Mouse (Mus musculus) forebrain, embryonic 15.5 days (tissue): ENCODE results near the gene Acsm3. TPM values are rescaled to one million over a fixed set of nuclear protein-coding genes. Genes with fewer than 3 reads are reported as not detected.
A peak's percentile ranks its signal among the peaks of the same experiment; 100 is the strongest.

Source experiments
- ATAC-seq: fragments of 200-750 bp; cut with Nextera tagmentation; replicated peaks from 2 replicates; pipeline ENCODE4 v1.8.0; 2017; ENCODE audit warnings: mild to moderate bottlenecking, moderate TSS enrichment, moderate library complexity
- H3K27ac ChIP-seq: fragments of 300-500 bp; sonication (generic); replicated peaks from 2 replicates; pipeline ENCODE4 v1.5.1; 2015; ENCODE audit warnings: mild to moderate bottlenecking, inconsistent platforms
- H3K27me3 ChIP-seq: fragments of 300-500 bp; sonication (generic); 2 replicates; pipeline ENCODE4 v1.6.1; 2015; ENCODE audit warnings: inconsistent platforms
- H3K36me3 ChIP-seq: fragments of 300-500 bp; sonication (generic); 2 replicates; pipeline ENCODE4 v1.6.1; 2015; ENCODE audit warnings: mild to moderate bottlenecking, inconsistent platforms
- H3K4me1 ChIP-seq: fragments of 300-500 bp; sonication (generic); 2 replicates; pipeline ENCODE4 v1.6.1; 2015; ENCODE audit warnings: inconsistent platforms
- H3K4me2 ChIP-seq: fragments of 300-500 bp; sonication (generic); replicated peaks from 2 replicates; pipeline ENCODE4 v1.6.1; 2015; ENCODE audit warnings: mild to moderate bottlenecking, inconsistent platforms
- H3K4me3 ChIP-seq: fragments of 300-500 bp; sonication (generic); 2 replicates; pipeline ENCODE4 v1.5.1; 2015; ENCODE audit warnings: mild to moderate bottlenecking, inconsistent platforms
- H3K9ac ChIP-seq: fragments of 300-500 bp; sonication (generic); replicated peaks from 2 replicates; pipeline ENCODE4 v1.6.1; 2015; ENCODE audit warnings: mild to moderate bottlenecking, inconsistent platforms
- H3K9me3 ChIP-seq: fragments of 300-500 bp; sonication (generic); 2 replicates; pipeline ENCODE4 v1.6.1; 2016; ENCODE audit warnings: inconsistent platforms
- WGBS: fragments of 180-500 bp; shearing (Covaris S2); methylation state at CpG from one replicate; pipeline ENCODE4 v1.1.7; 2015; ENCODE audit warnings: mixed read lengths; 5-methylcytosine and 5-hydroxymethylcytosine counted together
- polyA plus RNA-seq: library from polyadenylated mRNA; unstranded; fragments of >200 nt; fragmentation: Nextera tagmentation; extraction: Ambion mirVana; gene quantifications from 2 replicates; pipeline ENCODE4 v1.2.1, GENCODE M21; 2015

Acsm3 gene
- polyA plus RNA-seq, 1 experiment from 2014 or later, result 0.18 TPM

DNA sequence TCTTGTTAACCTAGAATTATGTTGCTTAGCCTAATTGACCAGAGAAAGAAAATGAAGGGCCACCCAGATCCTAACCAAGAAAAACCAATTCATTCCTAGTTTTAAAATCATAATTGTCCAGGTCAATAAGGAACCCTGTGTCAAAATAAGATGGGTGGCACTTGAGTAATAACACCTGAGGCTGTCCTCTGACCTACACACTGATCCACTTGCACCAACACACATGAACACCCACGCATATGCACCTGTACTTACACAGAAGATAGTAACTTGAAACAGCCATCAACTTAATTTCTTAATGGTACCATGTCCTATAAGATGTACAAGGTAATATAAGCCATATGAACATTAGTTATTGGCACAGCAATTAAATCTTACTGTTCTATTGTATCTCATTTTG lies 7.0 kb upstream of the Acsm3 start:
- Histone ChIP-seq H3K4me3 (no peak overlapping the region), H3K27me3 (no peaks in the 10 kb centered on the region), H3K9me3 (no peaks in the 10 kb centered on the region), H3K27ac (no peak overlapping the region), H3K36me3 (no peaks in the 10 kb centered on the region), H3K4me2 (no peak overlapping the region), H3K9ac (no peak overlapping the region), H3K4me1 (no peaks in the 10 kb centered on the region)
- ATAC-seq, result no peak
- 81% methylated on average over 1 of the region's 1 CpGs for WGBS

DNA sequence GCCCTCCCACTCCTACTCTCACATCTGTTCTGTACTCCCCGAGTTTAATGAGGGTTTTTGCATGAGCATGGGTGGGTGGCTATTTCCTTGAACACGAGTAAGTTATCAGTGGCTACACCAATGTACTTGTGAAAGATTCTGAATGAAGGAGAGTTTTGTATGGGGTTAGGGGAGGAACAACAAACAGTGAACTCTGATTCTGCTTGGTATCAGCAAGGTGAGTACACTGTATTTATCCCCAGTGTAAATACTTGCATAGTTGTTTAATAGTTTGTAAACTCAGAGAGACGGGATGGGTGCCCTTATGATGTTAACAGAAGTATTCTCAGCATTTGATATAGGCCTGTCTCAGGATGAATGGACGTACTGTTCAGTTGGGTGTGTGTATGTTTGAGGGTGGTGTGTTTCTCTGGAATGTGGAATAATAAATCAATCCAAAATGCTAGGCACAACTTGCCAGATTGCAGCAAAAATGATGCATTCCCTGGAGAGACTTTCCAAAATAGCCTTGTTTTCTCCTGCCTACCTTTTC lies 1.5 kb downstream of the Acsm3 start:
- no peak for ATAC-seq
- Histone ChIP-seq H3K27ac (no peak overlapping the region), H3K9me3 (no peaks in the 10 kb centered on the region), H3K36me3 (no peaks in the 10 kb centered on the region), H3K4me1 (no peaks in the 10 kb centered on the region), H3K4me2 (no peak overlapping the region), H3K4me3 (no peak overlapping the region), H3K9ac (no peak overlapping the region), H3K27me3 (no peaks in the 10 kb centered on the region)
- 73% methylated on average over 4 of the region's 4 CpGs for WGBS

DNA sequence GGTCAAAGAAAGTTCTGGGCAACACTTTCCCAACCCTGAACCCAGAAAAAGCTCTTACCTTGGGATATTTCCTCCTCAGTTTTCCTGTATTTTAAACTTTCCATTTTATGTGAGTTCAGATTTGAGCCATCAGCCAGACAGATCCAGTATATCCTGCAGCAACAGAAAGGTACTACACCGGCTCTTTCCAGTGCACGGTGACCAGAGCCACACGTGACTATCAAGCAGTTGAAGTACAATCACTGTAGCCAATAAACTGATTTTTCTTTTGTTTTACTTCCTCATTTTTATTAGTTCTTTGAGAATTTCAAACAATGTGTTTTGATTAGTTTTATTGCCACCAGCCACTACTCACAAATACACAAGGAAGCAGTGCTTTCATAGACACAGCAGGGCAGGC lies 3.7 kb downstream of the Acsm3 start:
- Histone ChIP-seq H3K4me2 (no peak overlapping the region), H3K36me3 (no peaks in the 10 kb centered on the region), H3K9ac (no peak overlapping the region), H3K9me3 (no peaks in the 10 kb centered on the region), H3K4me3 (no peak overlapping the region), H3K4me1 (no peaks in the 10 kb centered on the region), H3K27me3 (no peaks in the 10 kb centered on the region), H3K27ac (no peak overlapping the region)
- WGBS, result 93% methylated on average over 3 of the region's 3 CpGs
- no peak for ATAC-seq

DNA sequence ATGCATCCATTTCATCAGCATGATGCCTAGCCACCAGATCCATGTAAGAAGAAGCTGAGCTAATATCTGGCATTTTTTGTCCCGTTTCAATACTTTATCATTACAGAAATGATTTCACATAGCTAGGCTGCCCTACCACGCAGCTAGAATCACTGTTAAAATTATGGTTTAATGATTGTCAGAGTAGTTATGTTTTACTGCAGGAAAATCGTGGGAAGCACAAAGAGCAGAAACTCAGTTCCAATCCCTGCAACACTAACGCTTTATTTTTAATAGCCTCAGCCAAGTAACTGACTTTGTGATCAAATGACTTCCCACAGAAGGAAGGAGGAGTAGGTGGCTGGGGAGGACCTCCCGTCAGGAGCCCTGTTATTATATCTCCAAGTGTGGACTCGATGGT lies 6.3 kb downstream of the Acsm3 start:
- Histone ChIP-seq H3K36me3 (no peaks in the 10 kb centered on the region), H3K4me2 (no peak overlapping the region), H3K9ac (no peak overlapping the region), H3K4me1 (no peaks in the 10 kb centered on the region), H3K4me3 (no peak overlapping the region), H3K27me3 (no peaks in the 10 kb centered on the region), H3K9me3 (no peaks in the 10 kb centered on the region), H3K27ac (no peak overlapping the region)
- WGBS, result 91% methylated on average over 6 of the region's 6 CpGs
- no peak for ATAC-seq

DNA sequence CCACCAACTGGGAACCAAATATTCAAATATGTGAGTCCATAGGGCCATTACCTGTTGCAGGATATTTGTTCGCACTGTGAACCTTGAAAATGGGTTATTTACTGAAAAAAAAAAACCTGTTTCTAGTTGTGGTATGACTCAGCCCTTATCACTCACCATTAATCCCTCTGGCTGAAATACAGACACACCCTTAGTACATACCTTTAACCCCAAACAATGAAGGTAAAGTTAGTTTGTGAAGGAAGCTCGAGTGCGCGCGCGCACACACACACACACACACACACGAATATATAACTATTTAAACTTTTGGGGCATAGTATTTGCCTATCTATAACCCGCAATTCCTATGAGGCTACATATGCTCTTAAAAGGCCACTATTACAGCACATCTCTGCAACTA lies 9.2 kb downstream of the Acsm3 start:
- no peak overlapping the region for H3K4me2 ChIP-seq
- H3K9ac ChIP-seq, result no peak overlapping the region
- no peaks in the 10 kb centered on the region for H3K27me3 ChIP-seq
- H3K4me3 ChIP-seq, result no peak overlapping the region
- no peak overlapping the region for H3K27ac ChIP-seq
- no peak for ATAC-seq
- 95% methylated on average over 8 of the region's 8 CpGs for WGBS
- H3K36me3 ChIP-seq, result no peaks in the 10 kb centered on the region
- H3K4me1 ChIP-seq, result no peaks in the 10 kb centered on the region
- no peaks in the 10 kb centered on the region for H3K9me3 ChIP-seq

DNA sequence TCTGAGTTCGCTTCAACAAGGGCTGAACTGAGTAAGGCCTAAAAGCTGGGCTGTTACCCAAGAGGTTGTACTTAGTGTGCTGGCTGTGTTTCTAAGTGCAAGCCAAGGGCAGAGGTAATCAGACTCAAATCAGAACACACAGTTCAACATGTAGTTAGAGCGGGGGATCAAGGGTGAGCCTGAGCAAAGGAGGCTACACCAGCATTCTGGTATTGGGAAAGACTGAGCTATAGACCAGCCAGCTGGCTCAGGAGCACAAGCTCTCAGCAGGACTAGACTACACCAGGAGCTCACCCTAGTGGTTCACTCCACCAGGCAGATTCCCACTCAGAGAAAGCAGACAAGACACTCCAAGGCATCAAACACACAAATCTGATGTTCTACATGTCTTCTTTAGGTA lies 22.7 kb downstream of the Acsm3 start:
- no peak overlapping the region for H3K4me3 ChIP-seq
- 91% methylated on average over 2 of the region's 2 CpGs for whole genome bisulfite sequencing
- H3K9me3 ChIP-seq, result no peaks in the 10 kb centered on the region
- H3K4me1 ChIP-seq, result no peaks in the 10 kb centered on the region
- ATAC-seq, result no peak
- H3K9ac ChIP-seq, result no peak overlapping the region
- no peak overlapping the region for H3K27ac ChIP-seq
- no peaks in the 10 kb centered on the region for H3K27me3 ChIP-seq
- peaks cover 46% of the 10 kb centered on the region for H3K36me3 ChIP-seq
- no peak overlapping the region for H3K4me2 ChIP-seq

DNA sequence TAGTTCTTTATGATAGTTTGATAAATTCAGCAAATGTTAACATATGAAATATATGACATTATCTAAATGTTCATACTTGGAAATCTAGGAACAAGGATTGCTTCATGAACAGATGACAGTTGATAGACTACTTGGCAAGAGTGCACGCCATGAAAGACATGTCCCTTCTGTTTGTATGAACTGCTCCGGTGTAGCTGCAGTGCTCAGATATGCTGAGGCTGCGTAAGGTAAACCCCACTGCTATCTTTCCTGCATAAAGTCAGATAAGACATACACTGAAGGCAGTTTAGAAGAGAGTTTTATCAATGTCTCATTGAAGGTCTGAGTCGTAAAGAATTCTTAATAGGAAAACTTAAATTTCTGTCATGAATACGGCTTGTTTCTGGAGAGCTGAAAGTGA lies 24.2 kb downstream of the Acsm3 start:
- Histone ChIP-seq H3K36me3 (peaks cover 59% of the 10 kb centered on the region), H3K9ac (no peak overlapping the region), H3K4me1 (no peaks in the 10 kb centered on the region), H3K9me3 (no peaks in the 10 kb centered on the region), H3K4me3 (no peak overlapping the region), H3K27ac (no peak overlapping the region), H3K27me3 (no peaks in the 10 kb centered on the region), H3K4me2 (no peak overlapping the region)
- WGBS, result 93% methylated on average over 5 of the region's 5 CpGs
- ATAC-seq, result no peak

DNA sequence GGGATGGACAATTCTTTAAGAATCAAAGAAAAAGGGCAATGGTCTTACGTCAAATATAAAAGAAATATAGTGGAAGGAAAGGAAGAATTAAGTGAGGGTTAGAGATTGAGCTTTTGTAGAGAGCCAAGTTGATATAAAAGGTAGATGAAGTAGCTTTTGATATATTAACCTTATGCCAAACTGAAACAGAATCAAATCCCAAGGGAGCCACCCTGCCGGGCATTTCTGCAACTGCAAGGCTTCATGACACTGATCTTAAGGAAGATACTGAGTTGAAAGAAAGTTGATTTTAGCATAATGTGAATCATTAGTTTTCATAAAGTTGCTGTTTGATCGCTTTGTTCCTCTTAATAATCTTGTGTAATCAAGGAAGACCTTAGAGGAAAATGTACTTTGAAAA lies 28.3 kb downstream of the Acsm3 start:
- WGBS, result 95% methylated on average over 3 of the region's 3 CpGs
- no peak overlapping the region for H3K4me2 ChIP-seq
- H3K4me1 ChIP-seq, result peaks cover 11% of the 10 kb centered on the region
- H3K4me3 ChIP-seq, result no peak overlapping the region
- H3K9ac ChIP-seq, result no peak overlapping the region
- H3K36me3 ChIP-seq, result peaks cover 56% of the 10 kb centered on the region
- no peaks in the 10 kb centered on the region for H3K9me3 ChIP-seq
- ATAC-seq, result no peak
- H3K27me3 ChIP-seq, result no peaks in the 10 kb centered on the region
- H3K27ac ChIP-seq, result no peak overlapping the region

DNA sequence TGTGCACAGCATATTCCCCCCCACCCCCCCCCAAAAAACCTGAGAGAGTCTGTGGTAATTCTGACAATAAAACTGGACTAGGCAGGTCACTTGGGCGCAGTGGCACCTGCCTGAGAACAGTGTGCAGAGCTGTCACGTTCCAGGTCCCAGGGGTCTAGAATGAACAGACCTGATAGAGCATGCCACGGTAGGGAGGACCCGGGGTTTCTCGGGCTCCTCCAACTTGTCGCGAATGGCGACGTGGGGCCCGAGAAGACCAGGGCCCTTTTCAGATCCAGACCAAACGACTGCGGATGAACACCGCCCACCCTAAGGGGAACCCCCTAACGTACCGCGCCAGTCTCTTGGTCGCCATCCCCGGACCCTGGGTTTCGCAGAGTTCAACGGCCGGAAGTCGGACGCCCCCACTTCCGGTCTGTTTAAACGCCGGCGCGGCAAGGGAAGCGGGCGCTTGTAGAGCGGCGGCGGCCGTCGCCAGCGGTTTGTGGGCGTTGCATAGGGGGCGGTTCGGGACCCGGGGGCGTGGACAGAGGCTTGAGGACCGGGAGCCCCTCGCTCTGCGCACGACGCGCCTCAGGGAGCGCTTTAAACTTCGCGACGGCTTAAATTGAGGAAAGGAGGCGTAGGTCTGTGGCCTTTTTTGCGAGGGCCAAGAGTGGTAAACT lies 33.0 kb downstream of the Acsm3 start, which contains the start of the genes Rexo5 and Eri2:
Rexo5 (plus strand) TSS at position 421 of the 665 bp plus-strand sequence.
Eri2 (minus strand) TSS at position 473 of the 665 bp plus-strand sequence.
- ATAC-seq, result peak; percentile 99
- Histone ChIP-seq H3K4me2 (peak within 1 kb of the TSS; percentile 72), H3K36me3 (peaks cover 21% of the 10 kb centered on the region; the same call in 1 of the 2 replicates), H3K27ac (peak within 1 kb of the TSS; percentile 60), H3K9ac (peak within 1 kb of the TSS; percentile 76), H3K27me3 (no peaks in the 10 kb centered on the region), H3K4me3 (peak within 1 kb of the TSS; percentile 60), H3K4me1 (peaks cover 21% of the 10 kb centered on the region), H3K9me3 (no peaks in the 10 kb centered on the region)
- WGBS, result under 1% methylated on average over 53 of the region's 53 CpGs

DNA sequence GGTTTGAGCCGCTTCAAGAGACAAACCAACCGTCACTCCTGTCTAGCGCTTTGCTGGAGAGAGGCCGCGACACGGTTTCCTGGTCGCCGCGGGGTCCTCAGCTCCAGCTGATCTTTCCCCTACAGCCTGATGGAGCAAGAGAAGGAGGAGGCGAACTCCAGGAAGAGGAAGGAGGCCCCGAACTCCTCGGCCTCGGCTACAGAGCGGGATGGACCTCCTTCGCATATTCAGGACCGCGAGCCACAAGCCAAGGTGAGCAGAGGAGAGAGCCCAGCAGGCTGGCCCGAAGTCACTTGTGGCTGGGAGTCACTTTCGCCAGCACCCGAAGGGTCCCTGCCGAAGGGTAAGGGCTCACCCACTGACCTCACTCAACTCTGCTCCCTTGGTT lies 33.5 kb downstream of the Acsm3 start:
- peak overlapping the region; percentile 76 for H3K9ac ChIP-seq
- no peaks in the 10 kb centered on the region for H3K9me3 ChIP-seq
- peaks cover 21% of the 10 kb centered on the region for H3K4me1 ChIP-seq
- peak overlapping the region; percentile 60 for H3K4me3 ChIP-seq
- no peak for ATAC-seq
- H3K27me3 ChIP-seq, result no peaks in the 10 kb centered on the region
- peaks cover 16% of the 10 kb centered on the region; the same call in 1 of the 2 replicates for H3K36me3 ChIP-seq
- WGBS, result under 1% methylated on average over 21 of the region's 21 CpGs
- peak overlapping the region; percentile 60; the same call in 1 of the 2 replicates for H3K27ac ChIP-seq
- H3K4me2 ChIP-seq, result peak overlapping the region; percentile 72

DNA sequence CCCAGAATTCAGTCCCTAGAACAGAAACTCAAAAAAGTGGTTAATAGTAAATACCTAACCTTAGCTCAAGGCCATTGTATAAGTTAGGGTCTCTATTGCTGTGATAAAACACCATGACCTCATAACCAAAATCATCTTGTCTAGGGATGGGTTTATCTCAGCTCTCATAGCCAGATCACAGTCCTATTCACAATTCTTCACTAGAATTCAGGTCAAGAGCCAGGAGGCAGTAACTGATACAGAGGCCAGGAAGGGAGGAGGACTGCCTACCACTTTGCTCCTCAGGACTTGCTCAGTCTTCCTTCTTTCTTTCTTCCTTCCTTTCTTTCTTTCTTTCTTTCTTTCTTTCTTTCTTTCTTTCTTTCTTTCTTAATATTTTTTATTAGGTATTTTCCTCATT lies 34.6 kb downstream of the Acsm3 start:
- no peaks in the 10 kb centered on the region for H3K9me3 ChIP-seq
- H3K4me2 ChIP-seq, result peak overlapping the region; percentile 22
- no peak overlapping the region for H3K9ac ChIP-seq
- H3K27ac ChIP-seq, result no peak overlapping the region
- H3K4me3 ChIP-seq, result peak overlapping the region; percentile 15; the same call in 1 of the 2 replicates
- H3K36me3 ChIP-seq, result peaks cover 9% of the 10 kb centered on the region; the same call in 1 of the 2 replicates
- H3K27me3 ChIP-seq, result no peaks in the 10 kb centered on the region
- peaks cover 21% of the 10 kb centered on the region for H3K4me1 ChIP-seq
- ATAC-seq, result no peak

DNA sequence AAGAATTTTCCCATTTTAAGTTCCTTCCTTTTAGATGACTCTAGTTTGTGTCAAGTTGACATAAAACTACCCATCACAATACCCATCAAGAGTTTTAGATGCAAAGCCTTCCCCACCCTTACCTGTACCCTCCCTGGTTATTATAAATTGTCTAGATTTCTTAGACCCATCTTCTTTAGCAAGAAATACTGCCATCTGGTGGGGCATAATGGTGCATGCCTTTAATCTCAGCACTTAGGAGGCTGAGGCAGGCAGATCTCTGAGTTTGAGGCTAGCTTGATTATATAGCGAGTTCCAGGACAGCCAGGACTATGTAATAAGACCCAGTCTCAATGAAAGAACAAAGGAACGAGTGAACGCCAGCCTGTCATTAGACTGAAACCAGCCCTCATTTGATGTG lies 39.8 kb downstream of the Acsm3 start:
- H3K27me3 ChIP-seq, result no peaks in the 10 kb centered on the region
- H3K9me3 ChIP-seq, result no peaks in the 10 kb centered on the region
- no peak overlapping the region for H3K4me2 ChIP-seq
- H3K4me3 ChIP-seq, result no peak overlapping the region
- H3K36me3 ChIP-seq, result no peaks in the 10 kb centered on the region
- H3K4me1 ChIP-seq, result no peaks in the 10 kb centered on the region
- H3K9ac ChIP-seq, result no peak overlapping the region
- no peak for ATAC-seq
- WGBS, result 94% methylated on average over 3 of the region's 3 CpGs
- no peak overlapping the region for H3K27ac ChIP-seq

DNA sequence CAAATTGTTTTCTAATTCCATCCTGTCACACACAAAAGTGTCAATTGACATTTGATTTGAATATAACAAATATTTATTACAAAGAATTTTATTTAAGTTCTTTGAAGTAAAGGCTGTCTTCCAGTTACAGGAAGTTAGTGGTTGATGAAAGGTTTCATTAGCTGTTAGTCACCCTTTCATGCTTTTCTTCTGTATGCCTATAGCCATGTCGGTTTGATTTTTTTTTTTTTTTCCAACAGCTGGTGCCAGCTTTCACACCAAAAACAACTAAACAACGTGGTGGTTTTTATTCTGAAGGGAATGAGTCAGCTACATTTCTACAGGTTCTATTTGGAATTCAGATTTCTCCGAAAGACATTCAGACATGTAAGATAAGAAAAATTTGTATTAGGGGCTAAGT lies 40.3 kb downstream of the Acsm3 start:
- H3K9me3 ChIP-seq, result no peaks in the 10 kb centered on the region
- ATAC-seq, result no peak
- no peaks in the 10 kb centered on the region for H3K27me3 ChIP-seq
- H3K27ac ChIP-seq, result no peak overlapping the region
- 83% methylated on average over 3 of the region's 3 CpGs for WGBS
- no peaks in the 10 kb centered on the region for H3K4me1 ChIP-seq
- H3K9ac ChIP-seq, result no peak overlapping the region
- H3K4me3 ChIP-seq, result no peak overlapping the region
- H3K36me3 ChIP-seq, result no peaks in the 10 kb centered on the region
- H3K4me2 ChIP-seq, result no peak overlapping the region
